ENCODE assay signal across 15 mouse cellular contexts in the genomic region with DNA sequence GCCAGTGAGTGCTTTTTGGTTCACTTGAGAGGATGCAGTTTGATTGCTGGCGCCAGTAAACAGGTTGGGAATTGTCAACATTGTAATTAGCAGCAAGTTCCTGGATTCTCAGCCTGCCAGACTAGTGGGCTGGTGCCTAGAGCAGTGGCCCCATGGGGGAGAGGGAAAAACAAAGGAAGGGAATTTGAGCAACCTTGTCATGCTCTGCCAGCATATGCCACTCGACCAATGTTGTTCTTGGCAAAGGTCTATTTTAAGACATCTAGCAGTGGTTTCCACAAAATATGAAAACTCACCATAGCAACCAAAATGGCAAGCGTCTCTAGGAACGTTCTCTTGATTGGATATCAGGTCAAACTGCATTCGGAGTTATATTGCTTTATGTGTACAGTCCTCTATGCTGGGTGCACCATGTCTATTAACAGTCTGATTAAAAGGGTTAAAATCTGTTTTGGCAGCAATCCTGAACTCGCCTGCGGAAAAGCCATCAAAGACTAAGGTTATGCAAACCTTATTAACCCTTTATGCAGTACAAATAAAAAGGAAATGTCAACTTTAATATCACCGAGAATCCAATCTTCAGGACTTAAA.
DNase-seq lines count a peak whose midpoint lies in the region; ATAC-seq and TF ChIP-seq lines count a peak whose summit lies in the region.
"Had no signal": no experiment of that assay in that cellular context is flagged by ENCODE, and none has a peak within 500 bp of the region (broad histone marks: within the 10 kb centered on the region; RNA-seq: fewer than 3 reads in every experiment).

No protein-coding gene starts in this region.

- no peak for ATAC-seq in liver, embryonic 11.5 days (replicated peaks; ENCODE audit: low FRiP score)
- ATAC-seq in forebrain, embryonic 12.5 days (ENCODE audit: low FRiP score) = peak; percentile 84

- no peak overlapping the region for H3K27ac ChIP-seq in liver, adult 2 months (replicated peaks; ENCODE audit: insufficient read depth, low read depth, low read length)
- no peak overlapping the region for H3K27ac ChIP-seq in liver, embryonic 11.5 days (ENCODE audit: low read depth, low read length)
- H3K27ac ChIP-seq in forebrain, embryonic 12.5 days = no peak overlapping the region
- H3K27ac ChIP-seq: heart, adult 2 months; limb, embryonic 15.5 days had no signal

- TF ChIP-seq POLR2A in liver, adult 2 months (IDR thresholded peaks at IDR 0.05; ENCODE audit: extremely low read depth, insufficient read depth, low read length) = no peak

- no peaks in the 10 kb centered on the region for H3K36me3 ChIP-seq in liver, adult 2 months (ENCODE audit: control insufficient read depth, insufficient read depth, low read length)
- H3K36me3 ChIP-seq in liver, embryonic 11.5 days (ENCODE audit: control insufficient read depth, insufficient read depth, low read length) = no peaks in the 10 kb centered on the region
- H3K36me3 ChIP-seq in forebrain, embryonic 12.5 days (replicated peaks) = no peaks in the 10 kb centered on the region
- H3K36me3 ChIP-seq: G1E; limb, embryonic 15.5 days had no signal

- H3K9ac ChIP-seq in liver, adult 2 months (ENCODE audit: low read depth, low read length) = no peak overlapping the region
- H3K9ac ChIP-seq in liver, embryonic 11.5 days (ENCODE audit: low read depth, low read length) = no peak overlapping the region
- no peak overlapping the region for H3K9ac ChIP-seq in forebrain, embryonic 12.5 days
- H3K9ac ChIP-seq: limb, embryonic 15.5 days had no signal

- H3K4me1 ChIP-seq in liver, adult 2 months (ENCODE audit: control insufficient read depth, insufficient read depth, low read length) = no peaks in the 10 kb centered on the region
- no peaks in the 10 kb centered on the region for H3K4me1 ChIP-seq in liver, embryonic 11.5 days (replicated peaks; ENCODE audit: control insufficient read depth, insufficient read depth, low read length)
- H3K4me1 ChIP-seq in forebrain, embryonic 12.5 days = 0 out of 2 replicates have a peak, but pooled peaks cover 8% of the 10 kb centered on the region
- H3K4me1 ChIP-seq: limb, embryonic 15.5 days had no signal

- no peaks in the 10 kb centered on the region for H3K27me3 ChIP-seq in liver, adult 2 months (ENCODE audit: control insufficient read depth, insufficient read depth, low read length)
- H3K27me3 ChIP-seq in liver, embryonic 11.5 days (replicated peaks; ENCODE audit: control insufficient read depth, insufficient read depth, low read length) = no peaks in the 10 kb centered on the region
- no peaks in the 10 kb centered on the region for H3K27me3 ChIP-seq in forebrain, embryonic 12.5 days
- H3K27me3 ChIP-seq: limb, embryonic 15.5 days had no signal

- H3K4me3 ChIP-seq in liver, adult 2 months (ENCODE audit: insufficient read depth, low read depth, low read length) = peak overlapping the region; percentile 29; the same call in 1 of the 2 replicates
- H3K4me3 ChIP-seq in liver, embryonic 11.5 days (ENCODE audit: low read depth, low read length) = no peak overlapping the region
- H3K4me3 ChIP-seq in forebrain, embryonic 12.5 days (replicated peaks) = no peak overlapping the region
- H3K4me3 ChIP-seq: heart, adult 2 months; limb, embryonic 15.5 days had no signal

- WGBS in liver, adult 2 months = 22% methylated on average over 8 of the region's 8 CpGs
- 60% methylated on average over 8 of the region's 8 CpGs for WGBS in liver, embryonic 11.5 days
- 40% methylated on average over 8 of the region's 8 CpGs for WGBS in forebrain, embryonic 12.5 days

- TF ChIP-seq CTCF in liver, adult 2 months (IDR thresholded peaks at IDR 0.05; ENCODE audit: low read depth, low read length) = no peak

- no peaks in the 10 kb centered on the region for H3K9me3 ChIP-seq in liver, embryonic 11.5 days (ENCODE audit: control insufficient read depth, low read length)
- H3K9me3 ChIP-seq in forebrain, embryonic 12.5 days = no peaks in the 10 kb centered on the region
- H3K9me3 ChIP-seq: limb, embryonic 15.5 days had no signal

- H3K4me2 ChIP-seq in liver, embryonic 11.5 days = no peak overlapping the region
- no peak overlapping the region; the same call in 1 of the 2 replicates for H3K4me2 ChIP-seq in forebrain, embryonic 12.5 days
- H3K4me2 ChIP-seq: limb, embryonic 15.5 days had no signal

- peak; percentile 34 to 67 for DNase-seq in cerebellum, postnatal 14 days
- no peak for DNase-seq in cerebellum, adult 9-10 months
- DNase-seq in liver, adult 2 months (ENCODE audit: extremely low read depth, low read depth, low spot score) = peak; percentile 63
- no peak for DNase-seq in liver, embryonic 11.5 days (ENCODE audit: low spot score)
- DNase-seq in lung, postnatal 36 days = peak; percentile 10
- DNase-seq in spleen, postnatal 36 days (ENCODE audit: low spot score in 2 of 2) = no peak
- DNase-seq in gastrocnemius, adult 8-10 months (ENCODE audit: low spot score in 2 of 2) = no peak
- DNase-seq: B cell, adult 2 months; heart, adult 2 months; heart, postnatal 36 days; right cerebral cortex, postnatal 14 days; thymus, postnatal 4 days had no signal

- no peaks in the 10 kb centered on the region for H3K79me2 ChIP-seq in liver, adult 2 months (ENCODE audit: control insufficient read depth, insufficient read depth, low read length)

Comparison
In these comparisons a context has a peak if more than half of its experiments do, and no peak if none do; other contexts are left out.
1. DNase-seq: peak in cerebellum, postnatal 14 days (2 of 2), liver, adult 2 months (single experiment) and lung, postnatal 36 days (single experiment); none in cerebellum, adult 9-10 months (single experiment), liver, embryonic 11.5 days (single experiment), spleen, postnatal 36 days (0 of 2) and gastrocnemius, adult 8-10 months (0 of 2).